Mouse (Mus musculus): ENCODE data around the gene Faf1.

Faf1 gene

DNA sequence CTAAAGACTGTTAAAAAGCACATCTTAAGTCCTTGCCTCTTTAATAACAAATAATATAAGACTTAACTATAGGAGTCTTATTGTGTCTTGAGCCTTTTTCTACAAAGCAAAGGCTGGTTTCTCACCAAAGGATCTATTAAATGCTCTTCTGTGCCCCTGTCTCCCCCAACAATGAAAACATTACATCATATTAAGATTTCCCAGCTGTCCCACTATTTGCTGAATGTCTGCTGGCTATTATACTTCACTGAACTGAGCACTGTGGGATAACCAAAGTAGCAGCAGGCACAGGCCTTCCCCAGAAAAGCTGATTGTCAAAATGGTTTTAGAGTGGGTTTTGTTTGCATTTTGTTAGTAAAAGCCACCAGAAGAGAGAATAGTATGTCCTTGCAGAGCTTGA is 262.9 kb downstream of the Faf1 start:
- no peak for DNase-seq

GRCm38 (mm10) chr4:109945554-109945953 is 269.2 kb downstream of the Faf1 start:
- DNase-seq: no peak

- no peak for DNase-seq
Measured at GRCm38 (mm10) chr4:109949307-109949706, 272.9 kb downstream of the Faf1 start.

- no peak for DNase-seq
Measured at GRCm38 (mm10) chr4:109953509-109953908, 277.1 kb downstream of the Faf1 start.

- DNase-seq: peak; percentile 57
Measured at GRCm38 (mm10) chr4:109960201-109960935, 284.0 kb downstream of the Faf1 start.

GRCm38 (mm10) chr4:109963570-109964279 is 287.3 kb downstream of the Faf1 start:
- no peak for DNase-seq

- DNase-seq: no peak
Measured at GRCm38 (mm10) chr4:109969561-109969960, 293.2 kb downstream of the Faf1 start.

DNA sequence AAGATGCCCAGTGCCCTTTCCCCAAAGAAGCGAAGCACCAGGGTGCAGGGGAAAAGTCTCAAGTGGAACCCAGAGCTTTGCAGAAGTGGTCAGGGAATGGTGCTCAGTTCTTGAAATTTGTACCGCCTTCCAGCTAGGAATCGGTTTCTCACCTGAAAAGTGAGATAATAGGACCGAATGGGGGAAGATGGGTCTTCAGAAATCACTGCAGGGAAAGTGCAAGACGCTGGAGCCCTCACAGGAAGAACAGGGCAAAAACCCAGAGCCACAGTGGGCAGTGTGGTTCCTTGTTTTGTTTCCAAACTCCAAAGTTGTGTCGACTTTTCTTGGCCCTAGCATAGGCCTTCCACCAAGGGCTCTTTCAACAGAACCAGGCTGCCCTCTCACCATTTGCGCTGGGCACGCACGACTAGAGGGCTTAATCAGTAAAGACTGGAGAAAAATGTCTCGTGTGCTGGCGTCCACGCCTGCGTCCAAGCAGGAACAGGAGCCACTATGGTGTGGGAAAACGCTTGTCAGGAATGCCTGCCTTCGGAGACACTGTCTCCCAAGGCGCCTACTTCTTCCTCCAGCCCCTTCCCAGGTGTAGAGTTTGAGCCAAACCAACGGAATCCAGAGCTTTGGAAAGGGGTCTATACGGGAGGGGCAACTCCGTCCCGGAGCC is 297.7 kb downstream of the Faf1 start:
- DNase-seq: no peak

- DNase-seq: peak; percentile 58
Measured at GRCm38 (mm10) chr4:109974655-109975380, 298.4 kb downstream of the Faf1 start.

DNA sequence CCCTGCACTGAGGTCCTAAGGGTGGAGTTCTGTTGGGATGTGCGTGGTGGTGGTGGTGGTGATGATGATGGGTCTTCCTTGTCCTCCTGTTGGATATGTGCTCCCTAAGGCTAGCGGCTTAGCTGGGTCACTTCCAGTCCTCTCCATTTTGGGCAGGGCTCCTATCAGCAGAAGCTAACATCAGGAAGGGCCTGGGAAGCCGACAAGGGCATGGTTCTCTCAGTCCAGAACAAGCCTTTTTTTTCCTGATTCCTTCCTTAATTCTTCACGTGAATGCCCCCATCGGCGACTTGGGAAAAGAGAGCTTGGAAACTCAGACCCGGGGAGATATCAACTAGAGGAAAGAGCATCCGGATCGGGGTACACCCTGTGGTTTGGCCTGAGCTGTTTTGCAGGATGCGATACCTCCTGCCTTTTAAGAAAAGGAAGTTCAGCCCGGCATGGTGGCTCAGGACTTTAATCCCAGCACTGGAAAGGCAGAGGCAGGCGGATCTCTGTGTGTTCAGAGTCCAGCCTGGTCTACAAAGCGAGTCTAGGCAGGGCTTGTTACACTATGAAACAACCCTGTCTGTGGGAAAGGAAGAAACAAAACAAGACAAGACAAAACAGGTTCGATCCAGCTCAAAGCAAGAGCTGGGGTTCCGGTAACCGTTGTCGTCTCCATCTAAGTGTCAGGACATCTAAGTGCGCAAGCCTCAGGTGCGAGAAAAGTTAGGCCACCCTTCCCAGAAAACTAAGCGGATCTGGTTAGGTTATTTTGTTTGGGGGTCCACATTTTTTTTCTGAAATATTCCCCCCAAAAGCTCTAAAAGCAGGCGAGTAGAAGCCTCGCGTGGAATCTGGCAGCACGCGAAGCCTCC is 299.2 kb downstream of the Faf1 start:
- DNase-seq: peak; percentile 26

DNA sequence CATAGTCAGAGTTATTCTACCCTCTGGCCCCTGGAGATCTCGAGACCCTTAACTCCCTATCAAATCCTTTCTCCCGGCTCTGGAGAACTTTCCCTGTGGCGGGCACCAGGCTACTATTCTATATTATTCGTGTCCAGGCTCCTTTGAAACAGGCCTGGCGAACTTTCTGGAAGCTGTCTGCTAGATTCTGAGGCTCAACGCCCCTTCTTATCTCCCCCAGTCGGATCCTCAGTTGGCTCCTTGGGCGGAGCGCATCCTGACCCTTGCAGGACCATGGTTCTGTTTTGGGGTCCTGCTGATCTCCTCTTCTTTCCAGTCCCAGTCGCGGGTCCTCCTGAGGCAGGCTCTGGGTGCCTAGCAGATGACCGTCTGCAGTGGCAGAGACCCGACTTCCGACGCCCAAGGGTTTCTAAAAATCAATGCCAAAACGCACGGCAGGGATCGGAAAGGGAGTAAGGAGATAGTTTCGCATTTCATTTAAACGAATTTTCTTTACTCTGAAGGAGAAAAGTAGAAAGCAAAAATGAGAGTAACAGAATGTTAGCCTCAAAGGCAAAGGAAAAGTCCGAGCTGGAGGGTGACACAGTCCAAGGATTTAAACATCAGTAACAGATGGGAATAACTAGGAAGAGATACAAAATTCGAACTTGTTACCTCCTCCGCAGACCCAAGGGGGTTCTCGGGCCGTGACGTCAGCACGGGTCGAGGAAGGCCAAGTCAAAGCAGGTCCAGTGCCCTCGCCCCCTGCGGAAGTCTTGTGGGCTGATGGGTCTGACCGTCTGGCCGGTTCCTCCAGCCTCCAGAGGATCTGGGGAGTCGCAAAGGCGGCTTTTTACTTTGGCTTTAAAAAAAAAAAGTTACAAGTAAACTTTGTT is 300.1 kb downstream of the Faf1 start:
- DNase-seq: peak; percentile 27

DNA sequence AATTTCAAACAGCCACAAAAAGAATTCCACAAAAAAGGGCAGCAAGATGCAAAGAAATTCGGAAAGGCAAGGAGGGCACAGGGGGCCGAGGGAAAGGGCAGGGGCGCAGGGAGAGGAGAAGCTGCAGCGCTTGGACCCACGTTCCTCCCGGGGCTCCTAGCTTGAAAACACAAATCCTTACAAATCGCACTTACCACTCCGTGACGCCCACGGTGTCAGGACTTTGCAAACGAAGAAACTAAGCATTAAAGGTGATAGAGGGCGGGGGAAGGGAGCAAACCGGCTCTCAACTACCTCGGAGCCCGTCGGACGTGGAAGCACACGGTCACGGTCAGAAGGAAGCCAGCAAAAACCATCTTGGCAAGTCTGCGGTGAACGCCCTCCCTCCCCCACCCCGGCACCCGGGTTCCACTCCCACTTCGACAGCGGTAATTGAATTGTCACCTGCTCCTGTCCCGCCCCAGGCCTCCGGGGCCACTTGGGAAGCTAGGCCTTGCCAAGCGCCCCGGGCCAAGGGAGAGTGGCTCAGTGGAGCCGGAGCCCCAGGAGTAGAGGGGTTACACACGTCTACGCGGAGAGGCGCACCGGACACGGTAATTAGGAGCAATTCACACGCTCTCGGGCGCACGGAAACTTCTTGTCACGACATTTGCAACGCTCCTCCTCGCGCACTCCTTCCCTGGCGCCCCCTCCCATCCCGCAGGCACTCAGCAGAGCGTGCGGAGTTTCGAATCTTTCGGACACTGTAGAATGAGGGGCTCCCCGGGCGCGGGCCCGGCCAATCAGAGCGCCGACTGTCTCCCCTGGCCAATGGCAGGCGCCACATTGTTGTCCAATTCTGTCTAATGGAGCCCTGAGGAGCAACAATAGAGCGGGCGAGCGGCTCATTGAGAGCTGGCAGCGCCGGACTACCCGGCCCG is 301.0 kb downstream of the Faf1 start, which contains the start of gene Dmrta2:
Gene Dmrta2, plus strand, starts transcription at position 906 of the 920 bp plus-strand sequence.
- DNase-seq: peak; percentile 89

DNA sequence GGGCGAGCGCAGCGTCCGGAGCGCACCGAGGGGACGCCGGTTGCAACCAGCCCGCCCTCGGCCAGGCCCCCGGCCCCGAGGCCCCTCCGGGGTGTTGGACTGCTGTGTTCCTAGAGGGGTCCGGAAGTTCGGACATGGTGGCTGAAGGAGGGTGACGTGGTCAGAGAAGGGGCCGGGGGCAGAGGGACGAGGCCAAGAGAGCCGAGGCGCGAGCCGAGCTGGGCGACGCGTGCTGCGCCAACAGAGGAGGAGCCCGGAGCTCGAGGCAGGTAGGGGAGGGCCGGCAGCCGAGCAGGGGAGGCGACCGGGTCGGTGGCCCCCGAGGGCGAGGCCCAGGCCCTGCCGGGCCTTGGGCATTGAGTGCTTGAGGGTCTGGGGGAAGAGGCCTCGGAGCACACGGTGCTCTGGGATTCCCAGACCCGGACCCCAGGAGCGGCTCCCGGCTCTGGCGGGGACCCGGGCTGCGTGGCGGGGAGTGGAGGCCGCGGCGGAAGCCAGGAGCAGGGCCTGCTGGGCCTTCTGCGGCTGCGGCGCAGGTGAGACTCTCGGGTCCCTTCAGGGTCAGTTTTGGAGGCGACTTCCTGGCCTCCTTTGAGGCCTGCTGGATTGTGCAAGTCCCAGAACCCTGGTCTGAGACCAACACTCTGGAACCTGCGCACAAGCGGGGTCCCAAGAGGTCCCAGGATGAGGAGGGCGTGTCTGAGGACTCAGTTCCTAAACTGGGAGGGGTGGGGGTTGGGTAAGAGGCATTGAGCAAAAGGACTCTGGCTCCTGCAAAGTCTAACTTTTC is 301.9 kb downstream of the Faf1 start:
- DNase-seq: peak; percentile 20

GRCm38 (mm10) chr4:109978858-109979340 is 302.5 kb downstream of the Faf1 start:
- no peak for DNase-seq

DNA sequence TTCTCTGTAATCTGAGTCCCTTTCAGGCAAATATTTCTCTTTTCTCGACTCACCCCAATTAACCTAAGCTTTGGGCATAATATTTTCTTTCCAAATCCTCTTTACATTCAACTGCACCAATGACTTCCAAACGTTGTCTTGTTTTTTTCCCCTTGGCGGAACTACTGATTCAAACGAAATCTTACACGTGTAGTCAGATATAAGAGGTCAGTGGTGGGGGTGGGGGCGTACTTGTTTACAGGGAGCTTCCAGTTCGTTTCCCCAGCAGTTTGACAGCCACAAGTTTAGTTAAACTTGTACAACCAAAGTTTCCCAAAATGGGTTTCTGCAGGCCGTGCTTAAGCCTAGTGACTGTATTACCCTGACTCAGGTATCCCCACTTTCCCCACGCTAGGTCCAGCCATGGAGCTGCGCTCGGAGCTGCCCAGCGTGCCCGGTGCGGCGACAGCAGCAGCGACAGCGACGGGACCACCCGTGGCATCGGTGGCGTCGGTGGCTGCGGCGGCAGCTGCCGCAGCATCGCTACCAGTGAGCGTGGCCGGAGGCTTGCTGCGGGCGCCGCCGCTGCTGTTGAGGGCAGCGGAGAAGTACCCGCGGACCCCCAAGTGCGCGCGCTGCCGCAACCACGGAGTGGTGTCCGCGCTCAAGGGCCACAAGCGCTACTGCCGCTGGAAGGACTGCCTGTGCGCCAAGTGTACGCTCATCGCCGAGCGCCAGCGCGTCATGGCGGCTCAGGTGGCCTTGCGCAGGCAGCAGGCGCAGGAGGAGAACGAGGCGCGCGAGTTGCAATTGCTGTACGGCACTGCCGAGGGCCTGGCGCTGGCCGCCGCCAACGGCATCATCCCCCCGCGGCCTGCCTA is 303.3 kb downstream of the Faf1 start:
- DNase-seq: peak; percentile 51

DNA sequence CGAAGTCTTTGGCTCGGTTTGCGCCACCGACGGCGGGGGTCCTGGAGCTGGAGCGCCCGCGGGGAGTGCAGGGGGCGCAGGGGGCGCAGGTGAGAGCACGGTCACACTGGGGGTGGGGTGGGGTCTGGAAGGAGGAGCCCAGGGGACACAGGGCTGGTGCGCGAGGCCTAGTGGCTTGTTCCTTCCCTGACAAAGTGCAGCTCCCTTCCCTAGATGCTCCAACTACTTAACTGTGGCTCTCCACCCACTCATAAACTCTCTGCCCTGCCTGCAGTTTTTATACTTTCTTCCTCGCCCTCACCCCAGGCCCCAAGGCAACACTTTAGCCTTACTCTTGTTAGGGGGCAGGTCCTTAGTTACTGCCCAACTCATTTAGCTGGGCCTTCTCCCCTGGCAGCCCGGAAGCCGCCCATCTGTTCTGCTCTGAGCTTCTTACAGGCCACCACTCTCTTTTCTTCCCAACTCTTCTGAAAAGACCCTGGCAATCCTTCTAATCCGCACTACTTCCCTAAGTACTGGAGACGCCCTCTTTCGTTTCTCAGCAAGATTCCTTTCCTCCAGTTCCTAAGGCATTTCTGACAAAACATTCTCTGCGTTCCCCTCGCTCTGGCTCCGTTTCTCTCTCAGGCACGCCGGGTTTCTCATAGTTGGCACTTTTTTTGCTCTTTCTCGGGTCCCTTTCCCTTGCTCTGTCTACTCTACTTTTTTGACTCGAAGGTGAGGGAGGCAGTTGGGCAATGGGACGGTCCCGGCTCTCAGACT is 304.1 kb downstream of the Faf1 start:
- DNase-seq: peak; percentile 42
